Mouse (Mus musculus) heart, adult 8-10 months (tissue): ENCODE measurements around the gene Sympk. TPM values are rescaled to one million over a fixed set of nuclear protein-coding genes. Genes with fewer than 3 reads are reported as not detected.
A peak's percentile ranks its signal among the peaks of the same experiment; 100 is the strongest.
"Not testable (repeated sequence)": the region's sequence is repeated elsewhere in the genome, so short reads cannot be mapped to it uniquely, and the experiment has no call there.

Experiments used
- DNase-seq: peaks from one replicate; pipeline ENCODE4 v3.0.0; 2022; ENCODE audit warnings: low spot score
- total RNA-seq, 4 experiments: library from RNA; stranded (reverse); gene quantifications; 2 replicates each; pipeline ENCODE4 v1.2.4; 2022

Sympk gene
- total RNA-seq, 4 experiments from 2014 or later, result 79.6 to 99.9 (median 98.8) TPM

DNA sequence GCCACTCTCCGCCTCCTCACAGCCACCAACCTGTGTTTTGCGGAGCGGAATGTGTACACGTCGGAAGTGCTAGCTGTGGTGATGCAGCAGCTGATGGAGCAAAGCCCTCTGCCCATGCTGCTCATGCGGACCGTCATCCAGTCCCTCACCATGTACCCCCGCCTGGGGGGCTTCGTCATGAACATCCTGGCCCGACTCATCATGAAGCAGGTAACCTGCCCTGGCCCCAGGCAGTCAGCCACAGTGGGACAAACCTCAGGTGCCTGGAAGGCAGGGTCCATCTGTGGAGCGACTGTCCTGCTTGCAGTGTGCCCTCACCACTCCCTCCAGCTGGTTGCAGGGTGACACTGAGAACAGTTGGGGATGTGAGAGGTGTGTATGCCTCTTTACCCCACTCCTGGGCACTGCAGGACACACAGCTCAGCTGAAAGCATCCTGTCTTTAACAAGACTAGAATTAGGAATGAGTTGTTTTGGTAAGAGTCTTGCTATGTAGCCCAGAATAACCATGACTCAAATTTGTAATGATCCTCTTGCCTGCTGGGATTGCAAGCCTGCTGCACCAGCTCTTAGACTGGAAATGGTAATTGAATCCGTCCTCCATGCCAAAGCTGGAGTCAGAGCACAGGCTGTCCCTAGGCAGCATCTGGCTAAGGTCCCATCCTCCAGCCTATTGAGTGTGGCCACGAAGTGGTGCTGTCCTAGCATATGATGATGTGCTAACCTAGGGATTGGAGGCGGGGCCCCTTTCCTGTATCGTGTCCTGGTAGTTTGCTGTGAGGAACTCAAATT lies 28.4 kb downstream of the Sympk start:
- no peak for DNase-seq

DNA sequence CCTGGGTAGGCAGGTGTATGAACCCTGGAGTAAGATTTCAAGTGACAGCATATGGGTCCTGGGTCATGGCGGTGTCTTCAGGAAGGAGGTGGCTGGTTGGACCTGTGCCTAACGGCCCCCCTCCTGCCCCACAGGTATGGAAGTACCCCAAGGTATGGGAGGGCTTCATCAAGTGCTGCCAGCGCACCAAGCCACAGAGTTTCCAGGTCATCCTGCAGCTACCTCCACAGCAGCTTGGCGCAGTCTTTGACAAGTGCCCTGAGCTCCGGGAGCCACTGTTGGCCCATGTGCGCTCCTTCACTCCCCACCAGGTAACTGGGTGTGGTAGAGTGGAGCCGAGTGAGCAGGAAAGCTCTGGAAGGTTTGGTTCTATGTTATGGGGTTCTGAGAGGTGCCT lies 29.0 kb downstream of the Sympk start:
- DNase-seq, result no peak

GRCm38 (mm10) chr7:19054047-19054776 lies 30.0 kb downstream of the Sympk start, which contains the start of gene Rsph6a:
Gene Rsph6a, plus strand, starts transcription at chr7:19054690.
- DNase-seq, result no peak

GRCm38 (mm10) chr7:19054777-19055076 lies 30.6 kb downstream of the Sympk start:
- no peak for DNase-seq

DNA sequence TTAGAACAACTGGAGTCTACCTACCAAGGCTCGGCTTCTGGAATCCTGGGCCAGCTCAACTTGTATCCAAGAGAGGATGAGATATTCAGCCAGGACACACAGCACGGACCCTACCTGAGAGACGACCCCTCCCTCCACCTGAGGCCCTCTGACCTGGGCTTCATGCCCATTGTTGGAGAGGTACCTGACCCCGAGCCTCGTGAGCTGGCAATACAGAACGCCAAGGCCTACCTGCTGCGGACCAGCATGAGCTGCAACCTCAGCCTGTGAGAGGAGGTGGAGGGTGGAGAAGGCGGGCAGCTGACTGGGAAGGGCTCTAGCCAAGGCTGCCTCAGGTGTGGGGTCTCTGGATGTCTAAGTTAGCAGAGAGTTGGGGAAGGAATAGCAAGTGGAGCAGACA lies 30.9 kb downstream of the Sympk start:
- no peak for DNase-seq

- no peak for DNase-seq
Measured at GRCm38 (mm10) chr7:19057405-19057804, 33.2 kb downstream of the Sympk start.

GRCm38 (mm10) chr7:19065896-19066295 lies 41.7 kb downstream of the Sympk start:
- DNase-seq, result no peak

GRCm38 (mm10) chr7:19067063-19067462 lies 42.9 kb downstream of the Sympk start:
- no peak for DNase-seq

DNA sequence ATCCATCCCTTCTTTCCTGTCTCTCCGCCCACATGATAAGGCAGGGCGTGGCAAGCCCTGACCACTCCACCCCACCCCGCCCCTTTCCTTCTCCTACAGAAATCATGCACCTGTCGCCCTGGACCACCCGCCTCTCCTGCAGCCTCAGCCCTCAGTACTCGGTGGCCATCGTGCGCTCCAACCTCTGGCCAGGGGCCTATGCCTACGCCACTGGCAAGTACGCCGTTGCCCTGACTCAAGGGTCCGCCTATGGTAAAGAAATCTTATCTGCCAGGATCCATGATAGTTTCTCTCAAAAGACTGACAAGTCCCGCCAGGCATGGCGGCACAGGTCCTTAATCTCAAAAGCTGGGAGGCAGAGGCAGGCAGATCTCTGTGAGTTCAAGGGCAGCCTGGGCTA lies 43.8 kb downstream of the Sympk start:
- no peak for DNase-seq

DNA sequence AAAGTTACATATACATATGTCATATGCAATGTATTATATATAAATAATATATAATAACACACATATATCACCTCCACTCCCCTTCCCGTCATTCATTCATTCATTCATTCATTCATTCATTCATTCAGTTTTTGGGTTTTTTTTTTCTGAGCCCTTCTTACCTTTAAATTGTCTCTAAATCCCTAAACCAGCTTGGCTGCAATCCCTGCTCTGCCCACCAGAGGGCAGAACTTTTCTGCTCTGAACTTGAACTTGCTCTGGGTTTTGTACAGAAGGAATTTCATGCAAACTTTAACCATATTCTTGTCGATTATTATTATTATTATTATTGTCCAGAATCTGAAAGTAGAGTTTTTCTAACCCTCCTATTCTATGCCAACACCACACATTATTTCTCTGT lies 44.5 kb downstream of the Sympk start:
- peak; percentile 62 for DNase-seq

- DNase-seq, result no peak
Measured at GRCm38 (mm10) chr7:19069500-19069899, 45.3 kb downstream of the Sympk start.

DNA sequence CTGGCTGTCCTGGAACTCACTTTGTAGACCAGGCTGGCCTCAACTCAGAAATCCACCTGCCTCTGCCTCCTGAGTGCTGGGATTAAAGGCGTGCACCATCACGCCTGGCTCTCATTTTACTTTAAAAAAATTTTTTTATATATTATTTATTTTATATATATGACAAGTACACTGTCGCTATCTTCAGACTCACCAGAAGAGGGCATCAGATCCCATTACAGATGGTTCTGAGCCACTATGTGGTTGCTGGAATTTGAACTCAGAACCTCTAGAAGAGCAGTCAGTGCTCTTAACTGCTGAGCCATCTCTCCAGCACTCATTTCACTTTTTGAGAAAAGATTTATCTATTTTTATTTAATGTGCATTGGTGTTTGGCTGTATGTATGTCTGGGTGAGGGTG lies 46.8 kb downstream of the Sympk start:
- not testable (repeated sequence) for DNase-seq

DNA sequence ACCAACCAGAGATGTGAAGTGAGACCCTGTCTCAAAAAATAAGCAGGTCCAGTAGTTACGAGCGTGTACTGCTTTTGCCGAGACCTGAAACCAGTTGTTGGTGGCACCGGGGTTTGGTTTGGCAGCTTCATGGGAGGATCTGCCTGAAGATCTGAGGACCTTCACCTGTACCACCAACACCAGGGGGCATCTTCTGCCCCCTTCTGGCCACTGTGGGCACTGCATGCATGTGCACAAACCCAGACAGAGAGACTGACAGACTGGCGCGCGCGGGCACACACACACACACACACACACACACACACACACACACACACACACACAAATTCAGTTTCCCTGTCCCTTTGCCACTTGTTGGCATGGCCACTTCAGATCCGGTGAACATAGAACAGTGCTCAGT lies 49.3 kb downstream of the Sympk start:
- no peak for DNase-seq

DNA sequence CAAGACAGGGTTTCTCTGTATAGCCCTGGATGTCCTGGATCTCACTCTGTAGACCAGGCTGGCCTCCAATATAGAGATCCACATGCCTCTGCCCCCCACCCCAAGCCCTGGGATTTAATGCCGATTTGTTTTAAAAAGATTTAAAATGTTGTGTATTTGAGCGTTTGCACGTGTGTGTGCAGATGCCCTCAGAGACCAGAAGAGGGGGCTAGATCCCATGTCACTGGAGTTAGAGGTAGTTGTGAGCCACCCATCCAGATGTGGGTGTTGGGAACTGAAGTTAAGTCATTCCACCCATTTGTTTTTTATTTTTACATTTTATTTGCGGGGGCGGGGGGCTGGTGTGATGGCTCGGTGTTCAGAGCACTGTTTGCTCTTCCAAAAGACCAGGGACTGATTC lies 50.3 kb downstream of the Sympk start:
- DNase-seq, result no peak

GRCm38 (mm10) chr7:19075231-19075630 lies 51.1 kb downstream of the Sympk start:
- no peak for DNase-seq

DNA sequence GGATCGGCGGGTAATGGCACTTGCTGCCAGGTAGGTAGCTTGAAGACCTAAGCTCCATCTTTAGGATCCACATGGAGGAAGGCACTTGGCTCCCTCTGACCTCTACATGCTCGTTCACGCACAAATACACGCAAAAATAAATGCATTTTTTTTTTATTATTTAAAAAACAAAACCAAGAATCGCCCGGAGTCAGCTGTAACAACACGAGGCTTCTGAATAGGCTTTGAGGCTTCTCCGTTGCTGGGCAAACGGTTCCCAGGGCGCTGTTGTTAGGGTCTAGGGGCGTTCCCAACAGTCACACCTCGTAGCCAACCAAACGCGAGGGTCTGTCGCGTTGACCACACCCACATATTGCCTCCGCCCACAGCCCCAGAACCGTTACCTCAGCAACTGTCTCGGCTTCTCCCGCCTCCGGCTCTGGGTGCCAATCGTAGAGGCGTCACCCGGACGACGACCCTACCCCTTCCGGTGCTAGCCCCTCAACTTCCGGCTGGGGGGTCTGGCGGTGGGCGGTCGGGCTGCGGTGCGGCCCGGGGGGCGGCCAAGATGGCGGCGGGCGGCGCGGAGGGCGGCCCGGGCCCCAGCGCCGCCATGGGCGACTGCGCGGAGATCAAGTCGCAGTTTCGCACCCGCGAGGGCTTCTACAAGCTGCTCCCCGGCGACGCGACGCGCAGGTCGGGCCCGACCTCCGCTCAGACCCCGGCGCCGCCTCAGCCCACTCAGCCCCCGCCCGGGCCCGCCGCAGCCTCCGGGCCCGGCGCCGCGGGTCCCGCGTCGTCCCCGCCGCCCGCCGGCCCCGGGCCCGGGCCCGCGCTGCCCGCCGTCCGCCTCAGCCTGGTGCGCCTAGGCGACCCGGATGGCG lies 51.8 kb downstream of the Sympk start, which contains the start of gene Dmwd:
Gene Dmwd (plus strand): TSS at position 505 of the 863 bp plus-strand sequence.
- DNase-seq, result peak; percentile 94

DNA sequence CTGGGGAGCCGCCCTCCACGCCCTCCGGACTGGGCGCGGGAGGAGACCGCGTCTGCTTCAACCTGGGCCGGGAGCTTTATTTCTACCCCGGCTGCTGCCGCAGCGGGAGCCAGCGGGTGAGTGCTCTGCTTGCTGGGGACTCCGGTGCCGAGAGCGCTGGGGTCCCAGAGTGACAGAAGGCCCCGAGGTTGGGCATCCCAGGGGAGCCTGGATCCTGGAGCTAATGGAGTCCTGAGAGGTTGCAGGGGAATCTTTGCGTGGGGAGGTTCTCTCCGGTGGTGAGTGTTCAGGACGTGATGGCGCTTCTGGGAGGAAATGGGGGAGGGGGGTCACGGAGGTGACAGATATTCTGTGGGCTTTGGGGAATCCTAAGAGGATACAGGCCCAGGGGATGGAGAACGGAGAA lies 52.4 kb downstream of the Sympk start:
- DNase-seq, result no peak

GRCm38 (mm10) chr7:19077761-19078160 lies 53.6 kb downstream of the Sympk start:
- DNase-seq, result peak; percentile 54

DNA sequence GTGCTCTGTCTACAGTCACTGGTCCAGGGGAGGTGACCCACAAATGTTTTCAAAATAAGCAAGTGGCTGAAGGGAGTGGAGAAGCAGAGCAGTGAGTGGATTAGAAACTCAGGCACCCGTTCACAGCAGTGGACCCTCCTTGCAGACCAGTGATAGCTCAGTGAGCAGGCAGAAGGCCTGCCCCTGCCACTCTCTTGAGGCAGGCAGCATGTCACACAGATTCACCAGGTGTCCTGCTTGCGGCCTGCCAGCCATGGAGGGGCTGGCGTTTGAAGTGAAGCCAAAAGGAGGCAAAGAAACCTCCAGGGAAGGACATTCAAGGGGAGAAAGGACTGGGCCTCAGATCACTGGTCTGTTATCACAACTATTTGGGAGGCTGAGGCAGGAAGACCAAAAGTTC lies 54.6 kb downstream of the Sympk start:
- DNase-seq, result no peak

DNA sequence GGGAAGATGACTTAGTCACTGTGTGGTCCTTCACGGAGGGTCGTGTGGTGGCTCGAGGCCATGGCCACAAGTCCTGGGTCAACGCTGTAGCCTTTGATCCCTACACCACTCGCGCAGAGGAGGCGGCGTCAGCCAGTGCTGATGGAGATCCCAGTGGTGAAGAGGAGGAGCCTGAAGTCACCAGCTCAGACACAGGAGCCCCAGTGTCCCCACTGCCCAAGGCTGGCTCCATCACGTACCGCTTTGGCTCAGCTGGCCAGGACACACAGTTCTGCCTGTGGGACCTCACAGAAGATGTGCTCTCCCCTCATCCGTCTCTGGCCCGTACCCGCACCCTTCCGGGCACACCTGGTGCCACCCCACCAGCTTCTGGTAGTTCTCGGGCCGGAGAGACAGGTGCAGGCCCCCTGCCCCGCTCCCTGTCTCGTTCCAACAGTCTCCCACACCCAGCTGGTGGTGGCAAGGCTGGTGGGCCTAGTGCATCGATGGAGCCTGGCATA lies 56.3 kb downstream of the Sympk start:
- no peak for DNase-seq

- DNase-seq, result no peak
Measured at GRCm38 (mm10) chr7:19082171-19082570, 58.0 kb downstream of the Sympk start.

GRCm38 (mm10) chr7:19083096-19083495 lies 58.9 kb downstream of the Sympk start:
- DNase-seq, result peak; percentile 82
